Mouse (Mus musculus) cerebral cortex, adult 2 months (tissue): ENCODE results near the gene Gm12569.

Experiments used
- WGBS: fragments of 180-500 bp; shearing (Covaris S2); methylation state at CpG from one replicate; pipeline ENCODE4 v1.1.7; 2018; 5-methylcytosine and 5-hydroxymethylcytosine counted together

The Gm12569 gene

GRCm38 (mm10) chr11:51220308-51220707, at the start of gene Gm12569:
TSS of gene Gm12569 (plus strand) at chr11:51220473.
- 97% methylated on average over 11 of the region's 11 CpGs for WGBS

- 83% methylated on average over 5 of the region's 5 CpGs for WGBS
These were observed 17.5 kb upstream of the Gm12569 start for GRCm38 (mm10) chr11:51202726-51203125.

- WGBS: 81% methylated on average over 3 of the region's 3 CpGs
These were observed 12.5 kb upstream of the Gm12569 start for GRCm38 (mm10) chr11:51207758-51208157.

- WGBS: 91% methylated on average over 5 of the region's 5 CpGs
These were observed 8.8 kb upstream of the Gm12569 start for GRCm38 (mm10) chr11:51211426-51211825.

GRCm38 (mm10) chr11:51214021-51214420, 6.3 kb upstream of the Gm12569 start:
- 87% methylated on average over 7 of the region's 7 CpGs for WGBS

GRCm38 (mm10) chr11:51219396-51219980, 785 bp upstream of the Gm12569 start:
- whole genome bisulfite sequencing: 87% methylated on average over 12 of the region's 12 CpGs

GRCm38 (mm10) chr11:51227104-51227503, 6.8 kb downstream of the Gm12569 start:
- 43% methylated on average over 4 of the region's 4 CpGs for WGBS

GRCm38 (mm10) chr11:51234626-51235025, 14.4 kb downstream of the Gm12569 start:
- 87% methylated on average over 9 of the region's 9 CpGs for WGBS

- 90% methylated on average over 2 of the region's 2 CpGs for WGBS
These were observed 22.6 kb downstream of the Gm12569 start for GRCm38 (mm10) chr11:51242897-51243296.

GRCm38 (mm10) chr11:51257006-51257405, 36.7 kb downstream of the Gm12569 start:
- 91% methylated on average over 4 of the region's 4 CpGs for WGBS

- 76% methylated on average over 3 of the region's 3 CpGs for WGBS
These were observed 41.5 kb downstream of the Gm12569 start, which contains the start of gene Clk4 for GRCm38 (mm10) chr11:51261680-51262219. TSS of gene Clk4 (plus strand) at chr11:51261730.

GRCm38 (mm10) chr11:51262342-51263285, 42.3 kb downstream of the Gm12569 start, which contains the start of gene BC049762:
TSS of gene BC049762 (minus strand) at chr11:51263046.
- WGBS: 7% methylated on average over 57 of the region's 57 CpGs

GRCm38 (mm10) chr11:51263286-51263831, 43.1 kb downstream of the Gm12569 start:
- WGBS: 1% methylated on average over 50 of the region's 50 CpGs

- 9% methylated on average over 6 of the region's 6 CpGs for WGBS
These were observed 44.1 kb downstream of the Gm12569 start for GRCm38 (mm10) chr11:51264352-51264751.

GRCm38 (mm10) chr11:51265326-51265725, 45.1 kb downstream of the Gm12569 start:
- 18% methylated on average over 3 of the region's 3 CpGs for WGBS

- 76% methylated on average over 1 of the region's 1 CpGs for WGBS
These were observed 54.1 kb downstream of the Gm12569 start for GRCm38 (mm10) chr11:51274418-51274817.
